Mouse (Mus musculus) frontal cortex, postnatal 10 days (tissue): Measurements from ENCODE around the gene P4htm.

Source experiments
- DNase-seq, 2 experiments: peaks; one replicate each; pipeline ENCODE4 v3.0.0; 2022; ENCODE audit warnings: low spot score in 2 of 2, mixed read lengths in 1 of 2

Gene P4htm

GRCm38 (mm10) chr9:108577934-108578544, 19.4 kb downstream of the P4htm start:
- no peak for DNase-seq

GRCm38 (mm10) chr9:108577025-108577424, 20.4 kb downstream of the P4htm start:
- no peak for DNase-seq

- DNase-seq, result no peak
Measured at GRCm38 (mm10) chr9:108575321-108576297, 21.9 kb downstream of the P4htm start.

GRCm38 (mm10) chr9:108574921-108575320, 22.5 kb downstream of the P4htm start:
- DNase-seq, result no peak

DNA sequence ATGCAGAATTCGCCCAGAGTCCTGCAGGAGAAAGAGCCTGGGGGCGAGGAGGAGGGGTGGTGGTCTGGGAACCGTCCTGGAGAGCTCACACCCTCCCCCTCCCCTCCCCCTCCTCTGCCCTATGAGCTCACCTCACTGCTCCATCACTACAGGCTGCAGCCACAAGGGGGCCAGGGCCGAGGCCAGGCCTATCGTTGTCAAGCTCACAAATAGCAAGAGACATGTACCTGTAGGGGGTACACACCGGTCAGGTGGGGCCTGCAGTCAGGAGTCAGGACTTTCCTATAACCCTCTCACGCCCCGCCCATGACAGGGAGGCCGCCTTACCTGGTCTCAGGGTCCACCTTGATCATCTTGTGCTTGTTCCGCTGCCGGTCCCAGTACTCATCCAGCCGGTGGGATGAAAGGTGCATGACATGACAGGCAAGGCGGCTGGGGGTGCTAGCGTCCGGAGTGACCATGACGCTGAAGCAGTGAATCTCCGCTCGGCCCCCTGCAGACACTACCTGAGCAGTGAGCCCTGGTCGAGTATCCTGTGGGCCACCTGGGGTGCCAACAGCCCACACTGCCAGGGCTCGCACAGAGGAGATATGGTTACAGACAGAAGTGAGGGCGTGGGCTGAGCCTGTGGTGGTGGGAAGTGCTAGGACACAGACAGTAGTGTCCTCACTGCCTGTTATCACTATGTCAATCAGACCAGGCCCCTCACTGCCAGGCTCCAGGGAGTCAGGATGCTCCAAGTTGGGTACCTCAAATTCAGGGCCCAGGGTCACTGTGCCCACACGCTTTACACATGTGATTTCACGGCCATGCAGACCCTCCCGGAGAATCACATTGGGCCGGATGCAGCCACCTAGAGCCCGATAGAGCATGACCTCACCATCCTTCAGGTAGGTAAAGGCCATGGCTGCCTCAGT, 23.4 kb downstream of the P4htm start:
- no peak for DNase-seq

GRCm38 (mm10) chr9:108572321-108572720, 25.1 kb downstream of the P4htm start:
- DNase-seq, result no peak

DNA sequence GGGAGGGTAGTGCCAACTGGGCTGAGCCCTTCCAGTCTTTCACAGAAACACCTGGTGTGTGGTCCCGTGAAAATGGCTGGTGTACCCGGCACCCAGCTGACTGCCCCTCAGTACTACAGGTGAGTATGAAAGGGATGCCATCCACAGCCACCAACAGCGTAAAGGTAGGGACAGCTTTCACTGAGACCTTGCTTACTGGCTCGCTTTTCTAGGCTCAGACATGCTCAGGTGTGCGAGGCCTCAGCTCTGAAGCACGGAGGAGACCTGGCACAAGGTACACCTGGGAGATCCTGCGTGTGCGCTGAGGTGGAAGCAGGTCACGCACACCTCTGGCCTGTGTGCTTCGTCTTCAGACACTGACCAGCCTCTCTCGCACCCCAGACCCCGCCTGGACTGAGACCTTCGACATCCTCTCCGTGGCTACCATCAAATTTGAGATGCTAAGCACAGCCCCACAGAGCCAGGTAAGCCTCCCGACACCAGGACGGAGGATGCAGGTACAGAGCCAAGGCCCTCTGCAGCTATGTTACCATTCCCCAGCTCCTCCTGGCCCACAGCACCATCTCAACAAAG, 26.0 kb downstream of the P4htm start:
- no peak for DNase-seq

DNA sequence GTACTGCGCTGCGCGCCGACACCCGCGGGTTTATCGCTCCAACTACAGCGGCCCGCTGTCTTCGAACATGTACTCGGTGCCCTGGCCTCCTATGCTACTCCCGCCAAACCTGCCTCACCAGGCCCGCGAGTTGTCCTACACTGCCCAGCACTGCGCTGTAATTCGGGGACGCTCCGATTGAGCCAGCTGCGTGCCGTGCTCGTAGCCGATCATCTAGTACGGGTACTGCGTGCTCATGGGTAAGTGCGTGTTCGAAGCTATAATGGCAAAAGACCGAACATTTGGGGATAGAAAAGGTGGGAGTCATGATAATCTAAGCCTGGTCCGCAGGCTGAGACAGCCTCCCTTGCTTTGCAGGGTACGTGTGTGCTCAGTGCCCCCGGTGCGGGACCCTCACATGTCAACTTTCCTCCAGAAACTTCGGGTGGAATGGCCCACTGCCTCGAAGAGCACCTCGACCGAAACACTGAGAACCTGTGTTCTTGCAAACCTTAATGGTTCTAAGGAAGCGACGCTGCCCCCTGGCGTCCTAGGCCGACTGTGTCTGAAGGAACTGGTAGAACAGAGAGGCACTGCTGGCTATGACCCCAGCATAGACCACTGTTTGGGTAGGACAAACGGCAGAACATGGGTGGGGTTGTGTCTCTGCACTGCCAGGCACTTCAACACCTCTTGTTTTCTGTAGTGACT, 27.1 kb downstream of the P4htm start:
- DNase-seq, result no peak

DNA sequence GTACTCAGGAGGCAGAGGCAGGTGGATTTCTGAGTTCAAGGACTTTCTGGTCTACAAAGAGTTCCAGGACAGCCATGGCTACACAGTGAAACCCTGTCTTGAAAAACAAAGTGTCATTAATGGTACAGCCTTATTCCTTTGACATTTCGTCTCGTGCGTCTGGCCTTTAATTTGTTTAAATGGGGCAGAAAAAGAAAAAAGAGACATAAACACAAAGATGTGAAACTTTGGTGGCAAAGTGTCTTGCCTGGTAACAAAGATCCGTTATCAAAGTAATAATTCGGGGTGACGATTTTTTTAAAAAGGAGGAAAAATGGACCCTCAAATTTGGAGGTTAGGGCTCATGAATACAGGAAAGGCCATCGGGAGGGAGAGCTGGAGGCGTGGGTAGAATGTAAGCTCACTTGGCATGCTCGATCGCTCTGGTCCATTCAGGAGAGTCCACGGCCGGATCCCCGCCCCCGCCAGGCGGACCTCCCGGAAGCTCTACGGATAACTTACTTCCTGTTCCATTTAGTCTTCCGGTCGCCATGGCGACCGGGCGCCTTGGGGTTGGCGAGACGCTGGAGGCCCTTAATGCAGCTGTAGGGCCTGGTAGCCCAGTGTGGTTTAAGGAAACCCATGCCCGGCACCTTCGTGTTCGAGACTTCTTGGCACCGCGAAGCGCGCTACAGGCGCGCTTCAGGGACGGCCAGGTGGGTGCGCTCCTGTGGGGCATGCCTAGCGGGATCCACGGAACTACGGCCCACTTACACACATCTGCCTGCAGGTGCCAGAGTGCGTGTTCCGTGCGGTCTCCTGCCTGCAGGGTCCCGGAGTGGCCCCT, 27.9 kb downstream of the P4htm start, which contains the start of gene Dalrd3:
Gene Dalrd3 (plus strand): TSS at position 506 of the 826 bp plus-strand sequence.
- DNase-seq, result peak; percentile 86 to 91

- DNase-seq, result no peak
Measured at GRCm38 (mm10) chr9:108568511-108568921, 29.0 kb downstream of the P4htm start.

GRCm38 (mm10) chr9:108567931-108568419, 29.5 kb downstream of the P4htm start:
- DNase-seq, result no peak

- DNase-seq, result peak; percentile 92 to 94
Measured at GRCm38 (mm10) chr9:108566815-108567776, 30.4 kb downstream of the P4htm start, which contains the start of gene Ndufaf3. Ndufaf3 (minus strand) TSS chr9:108567434.

GRCm38 (mm10) chr9:108565881-108566814, 31.3 kb downstream of the P4htm start:
- DNase-seq, result no peak

DNA sequence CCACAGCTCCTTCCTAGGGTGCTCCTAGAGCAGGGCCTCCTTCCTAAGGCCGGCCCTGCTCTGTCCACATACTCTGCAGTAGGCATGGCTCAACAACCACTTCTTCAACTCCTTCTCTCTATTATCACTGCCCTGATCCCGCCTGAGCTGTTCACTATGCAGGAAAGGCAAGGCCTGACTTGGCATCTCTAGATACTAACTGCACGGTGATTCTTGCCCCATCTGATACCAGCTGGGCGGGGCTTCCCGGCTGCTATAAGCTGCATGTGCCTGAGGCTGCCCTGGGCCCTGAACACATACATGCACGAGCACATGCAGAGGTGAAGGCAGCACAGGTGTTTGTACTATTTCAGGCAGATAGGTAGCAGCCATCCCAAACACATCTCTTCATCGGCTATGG, 33.3 kb downstream of the P4htm start:
- DNase-seq, result no peak

DNA sequence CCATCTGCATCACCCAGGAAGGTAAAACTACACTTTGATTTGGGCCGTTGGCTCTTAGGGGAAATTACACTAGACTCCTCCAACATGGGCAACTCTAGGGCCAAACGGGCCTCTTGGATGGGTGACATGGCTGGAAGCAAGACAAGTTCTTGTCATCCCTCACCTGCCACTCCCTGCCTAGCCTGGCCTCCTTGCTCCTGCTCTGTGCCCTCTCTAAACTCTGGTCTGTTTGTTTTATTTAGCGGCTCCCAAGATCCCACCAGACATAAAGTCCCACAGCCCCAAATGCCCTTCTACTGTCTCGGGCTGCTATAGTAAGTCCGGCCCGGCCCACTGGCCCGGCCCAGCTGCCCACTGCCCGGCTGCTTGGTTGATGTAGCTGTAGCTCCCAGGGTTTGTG, 33.8 kb downstream of the P4htm start:
- no peak for DNase-seq

- peak; percentile 93 for DNase-seq
Measured at GRCm38 (mm10) chr9:108560227-108560841, 37.1 kb downstream of the P4htm start, which contains the start of gene Impdh2. Impdh2 (plus strand) TSS chr9:108560286.

DNA sequence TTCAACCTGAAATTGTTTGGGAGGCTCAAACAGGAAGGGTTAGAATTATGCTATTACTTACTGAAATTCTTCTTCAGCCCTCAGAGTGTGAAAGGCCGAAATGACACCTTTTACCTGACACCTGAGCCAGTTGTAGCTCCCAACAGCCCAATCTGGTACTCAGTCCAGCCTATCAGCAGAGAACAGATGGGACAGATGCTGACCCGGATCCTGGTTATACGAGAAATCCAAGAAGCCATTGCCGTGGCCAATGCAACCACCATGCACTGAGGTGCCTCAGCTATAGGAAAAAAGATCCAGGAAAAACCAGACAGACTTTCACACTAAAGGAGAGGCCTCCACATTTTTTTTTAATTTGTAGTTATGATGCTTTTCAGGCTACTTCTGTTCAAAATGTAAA, 38.3 kb downstream of the P4htm start:
- no peak for DNase-seq
